Mouse (Mus musculus) c-Kit-negative CD71-positive TER-119-positive erythroid progenitor cells, embryonic 14.5 days (primary cell): Measurements from ENCODE around the gene Ch25h.

Experiments used
- DNase-seq: peaks from one replicate; pipeline ENCODE4 v3.0.0-alpha.2; 2013; ENCODE audit warnings: low read depth, low spot score

The Ch25h gene

GRCm38 (mm10) chr19:34474991-34475971 is at the start of gene Ch25h:
Ch25h (minus strand) TSS chr19:34475164.
- no peak for DNase-seq

GRCm38 (mm10) chr19:34524646-34525045 is 49.7 kb upstream of the Ch25h start:
- no peak for DNase-seq

GRCm38 (mm10) chr19:34523106-34523725 is 48.3 kb upstream of the Ch25h start:
- DNase-seq: no peak

GRCm38 (mm10) chr19:34521978-34522377 is 47.0 kb upstream of the Ch25h start:
- DNase-seq: no peak

- DNase-seq: no peak
Measured at GRCm38 (mm10) chr19:34521361-34521760, 46.4 kb upstream of the Ch25h start.

GRCm38 (mm10) chr19:34520051-34520450 is 45.1 kb upstream of the Ch25h start:
- DNase-seq: no peak

- no peak for DNase-seq
Measured at GRCm38 (mm10) chr19:34519646-34520045, 44.7 kb upstream of the Ch25h start.

GRCm38 (mm10) chr19:34518786-34519185 is 43.8 kb upstream of the Ch25h start:
- DNase-seq: no peak

GRCm38 (mm10) chr19:34517812-34518594 is 43.0 kb upstream of the Ch25h start:
- no peak for DNase-seq

GRCm38 (mm10) chr19:34517197-34517596 is 42.2 kb upstream of the Ch25h start:
- no peak for DNase-seq

- DNase-seq: no peak
Measured at GRCm38 (mm10) chr19:34516346-34516745, 41.4 kb upstream of the Ch25h start.

GRCm38 (mm10) chr19:34515681-34516080 is 40.7 kb upstream of the Ch25h start:
- DNase-seq: no peak

- no peak for DNase-seq
Measured at GRCm38 (mm10) chr19:34511528-34511927, 36.6 kb upstream of the Ch25h start.

- DNase-seq: no peak
Measured at GRCm38 (mm10) chr19:34510717-34511116, 35.8 kb upstream of the Ch25h start.

- no peak for DNase-seq
Measured at GRCm38 (mm10) chr19:34505161-34505721, 30.3 kb upstream of the Ch25h start.

GRCm38 (mm10) chr19:34500763-34501162 is 25.8 kb upstream of the Ch25h start:
- DNase-seq: peak; percentile 40

GRCm38 (mm10) chr19:34496353-34496752 is 21.4 kb upstream of the Ch25h start:
- DNase-seq: no peak

- no peak for DNase-seq
Measured at GRCm38 (mm10) chr19:34493859-34494258, 18.9 kb upstream of the Ch25h start.

- peak; percentile 20 for DNase-seq
Measured at GRCm38 (mm10) chr19:34483547-34483946, 8.6 kb upstream of the Ch25h start.

GRCm38 (mm10) chr19:34474228-34474990 is 555 bp downstream of the Ch25h start:
- DNase-seq: no peak

GRCm38 (mm10) chr19:34471703-34472102 is 3.3 kb downstream of the Ch25h start:
- DNase-seq: no peak
